Mouse (Mus musculus): Measurements from ENCODE around the gene Vmn1r13. TPM values are rescaled to one million over a fixed set of nuclear protein-coding genes. Genes with fewer than 3 reads are reported as not detected.
"Not testable (repeated sequence)": the region's sequence is repeated elsewhere in the genome, so short reads cannot be mapped to it uniquely, and the experiment has no call there.

Vmn1r13 gene
- not detected in 2 replicates for polyA plus RNA-seq (2015; fragmentation: Nextera tagmentation; extraction: Ambion mirVana)

DNA sequence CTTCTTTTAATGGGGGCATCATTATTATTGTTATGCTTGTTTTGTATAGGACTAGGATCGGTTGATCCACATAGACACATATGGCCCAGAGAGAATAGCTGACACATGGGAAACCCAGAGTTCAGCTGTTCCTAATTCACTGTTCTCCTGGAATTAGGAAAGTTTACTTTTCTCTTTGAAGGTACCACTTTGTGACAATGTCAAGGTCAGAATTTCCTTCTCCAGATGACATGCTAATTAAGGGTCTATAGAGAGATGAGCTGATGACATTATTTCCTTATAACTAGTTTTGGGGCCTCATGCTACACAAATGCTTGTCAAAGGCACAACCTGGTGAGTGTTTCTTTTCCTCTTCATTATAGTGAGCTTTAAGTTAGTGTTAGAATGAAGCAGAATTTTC lies at the start of gene Vmn1r13:
TSS of gene Vmn1r13 (plus strand) at position 301 of the 400 bp plus-strand sequence.
- not testable (repeated sequence) for H3K36me3 ChIP-seq; H3K9ac ChIP-seq; H3K4me2 ChIP-seq; H3K9me3 ChIP-seq; H3K27ac ChIP-seq; H3K27me3 ChIP-seq; H3K4me1 ChIP-seq; ATAC-seq (ENCODE audit: insufficient number of reproducible peaks, low FRiP score, low TSS enrichment, low read depth); H3K4me3 ChIP-seq
- 82% methylated on average over 1 of the region's 1 CpGs for WGBS

GRCm38 (mm10) chr6:57156619-57157018 lies 46.5 kb upstream of the Vmn1r13 start, which contains the start of gene Vmn1r12:
Vmn1r12 (plus strand) TSS chr6:57156919.
- H3K27me3 ChIP-seq, result no peaks in the 10 kb centered on the region
- no peaks in the 10 kb centered on the region for H3K36me3 ChIP-seq
- H3K4me3 ChIP-seq, result no peak within 1 kb of the TSS
- no peak within 1 kb of the TSS for H3K9ac ChIP-seq
- ATAC-seq (ENCODE audit: insufficient number of reproducible peaks, low FRiP score, low TSS enrichment, low read depth), result no peak
- 76% methylated on average over 2 of the region's 2 CpGs for WGBS
- no peak within 1 kb of the TSS for H3K4me2 ChIP-seq
- H3K27ac ChIP-seq, result no peak within 1 kb of the TSS
- no peaks in the 10 kb centered on the region for H3K9me3 ChIP-seq
- H3K4me1 ChIP-seq, result no peaks in the 10 kb centered on the region

- not testable (repeated sequence) for H3K27me3 ChIP-seq; H3K4me2 ChIP-seq; H3K27ac ChIP-seq; H3K9ac ChIP-seq; ATAC-seq (ENCODE audit: insufficient number of reproducible peaks, low FRiP score, low TSS enrichment, low read depth); H3K4me1 ChIP-seq; H3K9me3 ChIP-seq; H3K36me3 ChIP-seq; H3K4me3 ChIP-seq
- 56% methylated on average over 3 of the region's 3 CpGs for WGBS
Measured at GRCm38 (mm10) chr6:57190016-57190415, 13.1 kb upstream of the Vmn1r13 start.

- H3K27ac ChIP-seq, result no peak within 1 kb of the TSS
- WGBS, result 93% methylated on average over 3 of the region's 3 CpGs
- ATAC-seq (ENCODE audit: insufficient number of reproducible peaks, low FRiP score, low TSS enrichment, low read depth), result no peak
- H3K4me2 ChIP-seq, result no peak within 1 kb of the TSS
- no peaks in the 10 kb centered on the region for H3K36me3 ChIP-seq
- no peaks in the 10 kb centered on the region for H3K4me1 ChIP-seq
- no peaks in the 10 kb centered on the region for H3K9me3 ChIP-seq
- no peaks in the 10 kb centered on the region for H3K27me3 ChIP-seq
- no peak within 1 kb of the TSS for H3K4me3 ChIP-seq
- no peak within 1 kb of the TSS for H3K9ac ChIP-seq
Measured at GRCm38 (mm10) chr6:57231386-57231785, 28.3 kb downstream of the Vmn1r13 start, which contains the start of gene Vmn1r14. Vmn1r14 (plus strand) TSS chr6:57231686.

DNA sequence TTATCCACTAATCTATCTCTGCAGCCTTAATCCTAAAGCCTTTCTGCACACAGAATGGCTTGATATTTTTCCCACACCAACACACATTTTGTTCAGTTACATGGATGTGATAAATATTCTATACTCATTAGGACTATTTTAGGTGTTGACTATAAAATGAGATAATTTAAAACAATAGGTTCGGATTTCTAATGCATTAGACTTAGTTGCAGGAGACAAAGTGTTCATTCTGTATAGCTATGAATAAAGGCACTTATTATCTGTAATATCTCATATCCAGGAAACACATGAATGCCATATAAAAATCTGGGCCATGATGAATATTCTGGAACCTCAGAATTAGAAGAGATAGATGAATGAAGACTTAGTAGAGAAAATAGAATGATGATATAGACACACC lies 54.6 kb downstream of the Vmn1r13 start, which contains the start of gene Vmn1r15:
TSS of gene Vmn1r15 (plus strand) at position 301 of the 400 bp plus-strand sequence.
- H3K4me1 ChIP-seq, result no peaks in the 10 kb centered on the region
- no peaks in the 10 kb centered on the region for H3K9me3 ChIP-seq
- no peak for ATAC-seq (ENCODE audit: insufficient number of reproducible peaks, low FRiP score, low TSS enrichment, low read depth)
- no peaks in the 10 kb centered on the region for H3K36me3 ChIP-seq
- H3K27me3 ChIP-seq, result no peaks in the 10 kb centered on the region
- H3K4me3 ChIP-seq, result no peak within 1 kb of the TSS
- no peak within 1 kb of the TSS for H3K4me2 ChIP-seq
- H3K9ac ChIP-seq, result no peak within 1 kb of the TSS
- no peak within 1 kb of the TSS for H3K27ac ChIP-seq
- 64% methylated on average over 1 of the region's 1 CpGs for WGBS

- Histone ChIP-seq H3K4me2 (no peak overlapping the region), H3K9me3 (no peaks in the 10 kb centered on the region), H3K9ac (no peak overlapping the region), H3K27ac (no peak overlapping the region), H3K27me3 (no peaks in the 10 kb centered on the region), H3K4me1 (no peaks in the 10 kb centered on the region), H3K36me3 (no peaks in the 10 kb centered on the region), H3K4me3 (no peak overlapping the region)
- ATAC-seq (ENCODE audit: insufficient number of reproducible peaks, low FRiP score, low TSS enrichment, low read depth), result no peak
- 74% methylated on average over 2 of the region's 2 CpGs for WGBS
Measured at GRCm38 (mm10) chr6:57260990-57261389, 57.9 kb downstream of the Vmn1r13 start.

Other genes with a start within 250 kb of the Vmn1r13 start
- not detected in 2 replicates for gene Vmn1r5, start 233.0 kb upstream of the Vmn1r13 start, polyA plus RNA-seq (2015; fragmentation: Nextera tagmentation; extraction: Ambion mirVana)
- gene Vmn1r6, start 206.0 kb upstream of the Vmn1r13 start, polyA plus RNA-seq (2015; fragmentation: Nextera tagmentation; extraction: Ambion mirVana), result not detected in 2 replicates
- gene Vmn1r7, start 178.0 kb upstream of the Vmn1r13 start, polyA plus RNA-seq (2015; fragmentation: Nextera tagmentation; extraction: Ambion mirVana), result not detected in 2 replicates
- not detected in 2 replicates for gene Vmn1r8, start 171.0 kb upstream of the Vmn1r13 start, polyA plus RNA-seq (2015; fragmentation: Nextera tagmentation; extraction: Ambion mirVana)
- not detected in 2 replicates for gene Vmn1r9, start 136.5 kb upstream of the Vmn1r13 start, polyA plus RNA-seq (2015; fragmentation: Nextera tagmentation; extraction: Ambion mirVana)
- gene Vmn1r10, start 93.8 kb upstream of the Vmn1r13 start, polyA plus RNA-seq (2015; fragmentation: Nextera tagmentation; extraction: Ambion mirVana), result not detected in 2 replicates
- gene Vmn1r11, start 69.8 kb upstream of the Vmn1r13 start, polyA plus RNA-seq (2015; fragmentation: Nextera tagmentation; extraction: Ambion mirVana), result not detected in 2 replicates
- gene Vmn1r12, start 46.4 kb upstream of the Vmn1r13 start, polyA plus RNA-seq (2015; fragmentation: Nextera tagmentation; extraction: Ambion mirVana), result not detected in 2 replicates
- gene Vmn1r14, start 28.4 kb downstream of the Vmn1r13 start, polyA plus RNA-seq (2015; fragmentation: Nextera tagmentation; extraction: Ambion mirVana), result not detected in 2 replicates
- not detected in 2 replicates for gene Vmn1r15, start 54.7 kb downstream of the Vmn1r13 start, polyA plus RNA-seq (2015; fragmentation: Nextera tagmentation; extraction: Ambion mirVana)
- not detected in 2 replicates for gene Vmn1r16, start 126.2 kb downstream of the Vmn1r13 start, polyA plus RNA-seq (2015; fragmentation: Nextera tagmentation; extraction: Ambion mirVana)
- gene Vmn1r17, start 160.4 kb downstream of the Vmn1r13 start, polyA plus RNA-seq (2015; fragmentation: Nextera tagmentation; extraction: Ambion mirVana), result not detected in 2 replicates
- not detected in 2 replicates for gene Vmn1r18, start 192.5 kb downstream of the Vmn1r13 start, polyA plus RNA-seq (2015; fragmentation: Nextera tagmentation; extraction: Ambion mirVana)
- not detected in 2 replicates for gene Vmn1r19, start 200.5 kb downstream of the Vmn1r13 start, polyA plus RNA-seq (2015; fragmentation: Nextera tagmentation; extraction: Ambion mirVana)
- gene Vmn1r20, start 225.6 kb downstream of the Vmn1r13 start, polyA plus RNA-seq (2015; fragmentation: Nextera tagmentation; extraction: Ambion mirVana), result not detected in 2 replicates

All from limb, embryonic 15.5 days (tissue).